Mouse (Mus musculus) kidney, embryonic 15.5 days (tissue): ENCODE data around the gene Nuak1. TPM values are rescaled to one million over a fixed set of nuclear protein-coding genes. Genes with fewer than 3 reads are reported as not detected.

ENCODE experiments used
- ATAC-seq: fragments of 200-750 bp; cut with Nextera tagmentation; replicated peaks from 2 replicates; pipeline ENCODE4 v1.8.0; 2017; ENCODE audit warnings: moderate TSS enrichment; ENCODE audit not compliant: low FRiP score
- H3K27ac ChIP-seq: fragments of 300-500 bp; sonication (generic); 2 replicates; pipeline ENCODE4 v1.5.1; 2015; ENCODE audit warnings: mild to moderate bottlenecking, inconsistent platforms
- H3K27me3 ChIP-seq: fragments of 300-500 bp; sonication (generic); 2 replicates; pipeline ENCODE4 v1.6.1; 2015; ENCODE audit warnings: inconsistent platforms
- H3K36me3 ChIP-seq: fragments of 300-500 bp; sonication (generic); 2 replicates; pipeline ENCODE4 v1.6.1; 2015; ENCODE audit warnings: inconsistent platforms
- H3K4me1 ChIP-seq: fragments of 300-500 bp; sonication (generic); 2 replicates; pipeline ENCODE4 v1.6.1; 2015; ENCODE audit warnings: inconsistent platforms
- H3K4me2 ChIP-seq: fragments of 300-500 bp; sonication (generic); 2 replicates; pipeline ENCODE4 v1.6.1; 2015; ENCODE audit warnings: moderate library complexity, mild to moderate bottlenecking, inconsistent platforms
- H3K4me3 ChIP-seq: fragments of 300-500 bp; sonication (generic); replicated peaks from 2 replicates; pipeline ENCODE4 v1.5.1; 2015; ENCODE audit warnings: mild to moderate bottlenecking, inconsistent platforms
- H3K9ac ChIP-seq: fragments of 300-500 bp; sonication (generic); 2 replicates; pipeline ENCODE4 v1.6.1; 2015; ENCODE audit warnings: mild to moderate bottlenecking, inconsistent platforms
- H3K9me3 ChIP-seq: fragments of 300-500 bp; sonication (generic); replicated peaks from 2 replicates; pipeline ENCODE4 v1.6.1; 2016; ENCODE audit warnings: inconsistent platforms
- WGBS: fragments of 180-500 bp; shearing (Covaris S2); methylation state at CpG from one replicate; pipeline ENCODE4 v1.1.7; 2015; ENCODE audit warnings: mixed read lengths; 5-methylcytosine and 5-hydroxymethylcytosine counted together
- polyA plus RNA-seq: library from polyadenylated mRNA; unstranded; fragments of >200 nt; fragmentation: Nextera tagmentation; extraction: Ambion mirVana; gene quantifications from 2 replicates; pipeline ENCODE4 v1.2.1, GENCODE M21; 2015

Gene Nuak1
- polyA plus RNA-seq, 1 experiment from 2014 or later = 3.0 TPM

DNA sequence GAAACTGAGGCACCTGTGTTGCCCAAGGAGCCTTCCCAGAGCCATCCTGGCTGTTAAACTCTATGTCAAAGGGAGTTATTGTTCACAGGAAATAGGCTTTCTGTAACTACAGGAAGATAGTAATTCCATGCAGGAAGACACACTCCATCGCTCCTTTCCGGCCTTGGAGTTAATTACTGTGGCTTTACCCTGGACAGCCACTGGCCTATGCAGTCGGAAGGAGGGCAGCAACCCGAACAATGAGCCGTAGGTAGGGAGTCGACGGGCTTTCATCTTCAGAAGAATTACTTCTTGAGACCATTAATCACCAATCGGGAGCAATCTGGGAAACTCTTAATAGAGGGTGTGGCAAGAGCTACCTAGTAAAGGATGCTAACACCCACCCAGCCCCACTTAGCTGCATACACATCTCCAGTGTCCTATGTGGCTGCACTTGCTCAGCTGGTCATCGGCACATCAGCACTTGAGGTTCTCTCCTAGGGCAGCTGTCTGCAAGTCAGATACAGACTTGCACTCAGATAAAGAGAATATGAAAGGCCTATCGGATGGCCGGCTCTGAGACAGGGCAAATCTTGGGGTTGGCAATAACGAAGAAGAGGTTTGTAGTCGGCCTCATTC lies 53.7 kb downstream of the Nuak1 start:
- Histone ChIP-seq H3K9ac (no peak overlapping the region), H3K27me3 (no peaks in the 10 kb centered on the region), H3K4me2 (no peak overlapping the region), H3K27ac (peak overlapping the region; percentile 50), H3K4me3 (no peak overlapping the region), H3K9me3 (no peaks in the 10 kb centered on the region), H3K4me1 (peaks cover 72% of the 10 kb centered on the region), H3K36me3 (peaks cover 4% of the 10 kb centered on the region)
- WGBS = 30% methylated on average over 13 of the region's 13 CpGs
- peak; percentile 65 for ATAC-seq

GRCm38 (mm10) chr10:84386214-84386613 lies 54.2 kb downstream of the Nuak1 start:
- WGBS = 68% methylated on average over 3 of the region's 3 CpGs
- Histone ChIP-seq H3K27ac (peak overlapping the region; percentile 37), H3K9me3 (no peaks in the 10 kb centered on the region), H3K27me3 (no peaks in the 10 kb centered on the region), H3K4me2 (no peak overlapping the region), H3K9ac (no peak overlapping the region), H3K4me1 (peaks cover 73% of the 10 kb centered on the region), H3K4me3 (no peak overlapping the region), H3K36me3 (peaks cover 2% of the 10 kb centered on the region)
- no peak for ATAC-seq

- Histone ChIP-seq H3K4me2 (no peak overlapping the region), H3K4me3 (no peak overlapping the region), H3K27me3 (no peaks in the 10 kb centered on the region), H3K36me3 (no peaks in the 10 kb centered on the region), H3K27ac (no peak overlapping the region), H3K9me3 (no peaks in the 10 kb centered on the region), H3K4me1 (peaks cover 78% of the 10 kb centered on the region), H3K9ac (no peak overlapping the region)
- 76% methylated on average over 9 of the region's 9 CpGs for WGBS
- ATAC-seq = no peak
These were observed 55.6 kb downstream of the Nuak1 start for GRCm38 (mm10) chr10:84384761-84385160.

- Histone ChIP-seq H3K4me3 (no peak overlapping the region), H3K9me3 (no peaks in the 10 kb centered on the region), H3K27me3 (no peaks in the 10 kb centered on the region), H3K9ac (no peak overlapping the region), H3K4me1 (peaks cover 62% of the 10 kb centered on the region), H3K27ac (peak overlapping the region; percentile 78), H3K36me3 (peaks cover 11% of the 10 kb centered on the region), H3K4me2 (peak overlapping the region; percentile 14; the same call in 1 of the 2 replicates)
- ATAC-seq = peak; percentile 76
- 10% methylated on average over 17 of the region's 17 CpGs for WGBS
These were observed 57.2 kb downstream of the Nuak1 start for GRCm38 (mm10) chr10:84382900-84383883.

- WGBS = 84% methylated on average over 2 of the region's 2 CpGs
- no peak overlapping the region for H3K4me2 ChIP-seq
- no peak for ATAC-seq
- no peak overlapping the region for H3K9ac ChIP-seq
- no peaks in the 10 kb centered on the region for H3K27me3 ChIP-seq
- no peaks in the 10 kb centered on the region for H3K9me3 ChIP-seq
- H3K27ac ChIP-seq = no peak overlapping the region
- no peak overlapping the region for H3K4me3 ChIP-seq
- peaks cover 21% of the 10 kb centered on the region for H3K36me3 ChIP-seq
- H3K4me1 ChIP-seq = peaks cover 43% of the 10 kb centered on the region
These were observed 59.1 kb downstream of the Nuak1 start for GRCm38 (mm10) chr10:84381276-84381798.

DNA sequence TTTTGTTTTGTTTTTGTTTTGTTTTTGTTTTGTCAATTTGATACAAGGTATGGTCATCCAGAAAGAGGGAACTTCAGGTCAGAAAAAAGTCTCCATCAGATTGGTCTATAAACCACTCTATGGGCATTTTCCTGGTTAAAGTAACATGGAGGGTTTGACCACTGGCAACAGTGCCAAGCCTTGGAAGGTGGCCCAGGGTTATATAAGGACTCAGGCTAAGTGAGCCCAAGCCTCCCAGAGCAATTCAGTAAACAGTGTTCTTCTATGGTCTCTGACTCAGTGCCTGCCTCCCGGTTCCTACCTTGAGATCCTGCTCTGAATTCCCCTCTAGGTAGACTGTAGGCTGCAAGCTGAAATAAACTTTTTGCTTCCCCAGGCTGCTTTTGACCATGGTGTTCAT lies 61.0 kb downstream of the Nuak1 start:
- WGBS = 100% methylated on average over 1 of the region's 1 CpGs
- H3K4me3 ChIP-seq = no peak overlapping the region
- H3K4me1 ChIP-seq = peaks cover 29% of the 10 kb centered on the region
- no peak for ATAC-seq
- peaks cover 38% of the 10 kb centered on the region for H3K36me3 ChIP-seq
- no peaks in the 10 kb centered on the region for H3K9me3 ChIP-seq
- no peaks in the 10 kb centered on the region for H3K27me3 ChIP-seq
- no peak overlapping the region for H3K27ac ChIP-seq
- no peak overlapping the region for H3K9ac ChIP-seq
- no peak overlapping the region for H3K4me2 ChIP-seq

DNA sequence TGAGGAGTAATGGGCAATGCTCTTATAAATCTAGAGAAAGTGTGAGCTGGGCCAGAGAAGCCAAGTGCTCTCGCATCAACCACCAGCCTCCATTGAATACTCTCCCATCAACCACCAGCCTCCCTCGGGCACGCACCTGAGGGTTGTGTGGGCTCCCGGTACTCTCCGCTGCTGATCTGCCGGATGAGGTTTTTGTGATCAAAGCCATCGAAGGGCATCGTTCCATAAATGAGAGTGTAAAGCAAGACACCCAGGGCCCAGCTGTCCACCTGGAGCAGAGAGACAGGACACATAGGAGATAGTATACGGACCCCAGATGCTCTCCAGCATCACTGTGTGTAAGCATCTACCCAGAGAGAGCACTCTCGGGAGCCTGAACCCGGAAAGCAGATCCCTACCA lies 62.4 kb downstream of the Nuak1 start:
- no peaks in the 10 kb centered on the region for H3K9me3 ChIP-seq
- H3K36me3 ChIP-seq = peaks cover 48% of the 10 kb centered on the region
- no peak overlapping the region for H3K9ac ChIP-seq
- no peak for ATAC-seq
- H3K4me3 ChIP-seq = no peak overlapping the region
- H3K27ac ChIP-seq = no peak overlapping the region
- WGBS = 90% methylated on average over 11 of the region's 11 CpGs
- H3K4me2 ChIP-seq = no peak overlapping the region
- H3K27me3 ChIP-seq = no peaks in the 10 kb centered on the region
- peaks cover 15% of the 10 kb centered on the region for H3K4me1 ChIP-seq

DNA sequence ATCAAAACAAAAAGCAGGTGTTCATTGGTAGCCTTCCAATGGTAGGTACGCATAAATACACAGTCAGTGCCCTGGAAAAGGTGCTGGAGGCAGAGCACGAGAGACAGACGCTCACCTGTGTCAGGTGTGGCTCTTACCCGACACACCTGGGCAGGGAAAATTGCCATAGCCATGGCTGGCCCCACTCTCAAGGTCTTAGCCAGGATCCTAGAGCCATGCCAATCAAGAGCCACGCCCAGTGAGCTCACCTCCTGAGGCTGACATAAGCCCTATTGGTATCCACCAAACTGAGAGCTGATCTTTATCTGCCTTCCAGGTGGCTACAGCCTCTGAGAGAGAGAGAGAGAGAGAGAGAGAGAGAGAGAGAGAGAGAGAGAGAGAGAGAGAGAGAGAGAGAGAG lies 64.1 kb downstream of the Nuak1 start:
- peaks cover 48% of the 10 kb centered on the region for H3K36me3 ChIP-seq
- no peaks in the 10 kb centered on the region for H3K9me3 ChIP-seq
- no peak overlapping the region for H3K4me3 ChIP-seq
- H3K4me2 ChIP-seq = no peak overlapping the region
- ATAC-seq = no peak
- H3K27ac ChIP-seq = no peak overlapping the region
- no peak overlapping the region for H3K9ac ChIP-seq
- H3K27me3 ChIP-seq = no peaks in the 10 kb centered on the region
- 82% methylated on average over 5 of the region's 5 CpGs for WGBS
- peaks cover 17% of the 10 kb centered on the region for H3K4me1 ChIP-seq

GRCm38 (mm10) chr10:84374996-84375395 lies 65.4 kb downstream of the Nuak1 start:
- Histone ChIP-seq H3K36me3 (peaks cover 48% of the 10 kb centered on the region), H3K9ac (no peak overlapping the region), H3K27ac (no peak overlapping the region), H3K4me3 (no peak overlapping the region), H3K4me2 (no peak overlapping the region), H3K9me3 (no peaks in the 10 kb centered on the region), H3K4me1 (peaks cover 12% of the 10 kb centered on the region), H3K27me3 (no peaks in the 10 kb centered on the region)
- 94% methylated on average over 18 of the region's 18 CpGs for WGBS
- ATAC-seq = no peak

DNA sequence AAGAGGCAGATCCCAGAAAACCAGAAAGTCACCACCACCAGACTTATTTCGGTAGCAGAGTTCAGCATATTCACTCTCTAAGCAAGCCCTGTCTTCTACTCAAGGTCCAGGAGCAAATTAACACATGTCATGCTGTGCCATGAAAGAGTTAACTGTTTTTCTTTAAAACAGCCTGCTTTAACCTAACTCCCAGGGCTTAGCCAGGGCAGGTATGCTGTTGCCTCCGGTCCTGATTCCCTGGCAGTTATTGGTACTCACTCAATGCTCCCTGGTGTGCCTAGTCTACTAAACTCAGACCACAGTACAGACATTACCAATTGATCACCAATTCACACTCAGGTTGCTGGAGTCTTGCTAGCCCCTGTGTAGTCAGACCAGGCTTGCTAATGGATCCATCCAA lies 66.9 kb downstream of the Nuak1 start:
- 88% methylated on average over 2 of the region's 2 CpGs for whole genome bisulfite sequencing

DNA sequence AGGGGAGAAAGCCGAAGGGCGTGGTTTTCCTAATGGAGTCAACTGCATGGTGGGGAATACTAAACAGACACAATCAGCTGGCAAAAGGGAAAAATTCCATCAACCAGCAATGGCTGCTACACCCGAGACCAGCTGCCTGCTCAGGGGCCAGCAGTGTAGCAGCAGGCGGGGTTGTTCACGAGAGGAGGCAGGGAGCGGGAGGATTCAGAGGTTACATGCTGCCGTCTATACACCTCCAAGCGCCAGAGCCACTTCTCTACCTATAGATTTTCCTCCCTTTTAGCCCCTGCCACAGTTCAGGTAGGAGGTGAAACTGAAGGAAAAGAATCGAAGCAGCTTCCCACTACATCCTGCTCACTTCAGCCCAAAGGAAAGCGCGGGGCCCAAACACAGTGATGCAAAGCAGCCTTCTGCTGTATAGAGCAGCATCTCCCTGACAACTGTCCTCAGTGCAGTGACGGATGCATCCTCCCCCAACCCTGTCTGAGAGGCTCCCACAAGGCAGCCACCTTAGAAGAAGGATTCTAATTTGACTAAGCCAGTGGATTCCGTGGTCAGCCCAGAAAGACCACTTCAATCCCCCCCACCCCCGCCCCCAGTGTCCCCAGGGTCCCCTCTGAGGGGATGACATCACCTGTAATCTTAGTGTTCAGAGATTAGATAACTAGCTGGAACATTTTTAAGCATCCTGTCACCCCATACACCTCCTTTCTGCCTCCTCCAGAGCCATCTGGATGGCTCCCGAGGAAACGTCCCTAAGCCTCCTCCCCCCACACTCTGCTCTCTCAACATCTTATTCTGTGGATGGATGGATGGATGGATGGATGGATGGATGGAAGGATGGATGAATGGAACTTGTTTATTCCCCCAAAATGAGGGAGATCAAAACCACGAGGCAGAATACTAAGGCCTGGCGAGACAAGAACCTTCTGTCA lies 68.0 kb downstream of the Nuak1 start:
- Histone ChIP-seq H3K27me3 (no peaks in the 10 kb centered on the region), H3K4me2 (no peak overlapping the region), H3K36me3 (peaks cover 29% of the 10 kb centered on the region), H3K27ac (no peak overlapping the region), H3K4me1 (peaks cover 12% of the 10 kb centered on the region), H3K4me3 (no peak overlapping the region), H3K9ac (no peak overlapping the region), H3K9me3 (no peaks in the 10 kb centered on the region)
- 44% methylated on average over 18 of the region's 18 CpGs for WGBS
- ATAC-seq = no peak

More for the DNA sequence above, 66.9 kb downstream of the Nuak1 start:
- H3K27ac ChIP-seq = no peak overlapping the region
- H3K36me3 ChIP-seq = peaks cover 37% of the 10 kb centered on the region
- no peak overlapping the region for H3K9ac ChIP-seq
- no peaks in the 10 kb centered on the region for H3K27me3 ChIP-seq
- no peak overlapping the region for H3K4me2 ChIP-seq
- peaks cover 12% of the 10 kb centered on the region for H3K4me1 ChIP-seq
- no peak for ATAC-seq
- H3K4me3 ChIP-seq = no peak overlapping the region
- H3K9me3 ChIP-seq = no peaks in the 10 kb centered on the region
